Mouse (Mus musculus): ENCODE data around the gene Pcsk4.

DNA sequence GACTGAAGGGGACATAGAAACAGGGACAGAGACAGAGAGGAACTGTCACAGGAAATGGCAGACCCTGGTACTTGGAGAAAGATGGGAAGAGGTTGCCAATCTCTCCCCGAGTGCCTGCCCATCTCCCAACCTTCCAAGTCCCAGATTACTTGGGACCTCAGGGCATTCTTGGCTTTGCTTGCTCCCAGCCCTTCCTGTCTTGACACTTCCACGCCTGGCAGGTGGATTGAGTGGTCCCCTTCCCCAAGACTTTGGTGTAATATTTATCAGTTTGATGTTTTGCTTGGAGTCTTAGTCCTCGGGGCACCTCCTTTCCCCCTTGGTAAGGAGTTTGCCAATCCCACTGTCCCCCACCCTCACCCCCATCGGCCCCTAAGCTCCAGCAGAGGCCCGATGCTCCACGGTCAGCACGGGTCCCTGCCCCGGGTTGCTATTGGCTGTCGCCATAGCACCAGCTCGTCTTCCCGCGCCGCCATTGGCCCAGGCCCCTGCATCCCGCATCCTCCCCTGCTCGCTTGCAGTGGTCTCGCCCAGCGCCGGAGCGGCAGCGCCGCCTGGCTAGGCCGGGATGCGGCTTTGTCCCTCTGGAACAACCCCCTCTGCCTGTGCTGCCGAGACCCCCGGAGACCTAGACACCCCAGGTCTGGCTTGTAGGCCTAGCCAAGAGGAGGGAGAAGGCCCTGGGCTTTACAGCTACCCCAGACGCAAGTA lies 30.6 kb downstream of the Pcsk4 start:
- TF ChIP-seq CTCF (IDR thresholded peaks at IDR 0.05; ENCODE audit: low read depth): no peak
- TF ChIP-seq EP300 (IDR thresholded peaks at IDR 0.05; ENCODE audit: low read depth): no peak
